Mouse (Mus musculus) left cerebral cortex, postnatal 25 days (tissue): Measurements from ENCODE around the gene Prol1. TPM values are rescaled to one million over a fixed set of nuclear protein-coding genes. Genes with fewer than 3 reads are reported as not detected.
"Not testable (repeated sequence)": the region's sequence is repeated elsewhere in the genome, so short reads cannot be mapped to it uniquely, and the experiment has no call there.

Experiments used
- DNase-seq, 2 experiments: peaks; one replicate each; pipeline ENCODE4 v3.0.0; 2022; ENCODE audit warnings: low spot score in 2 of 2, mixed read lengths in 1 of 2
- intact Hi-C: fragments of 180-260 bp; cut with DNase I; formaldehyde crosslinking; loops from one replicate; pipeline ENCODE4 v1.15.1; 2025
- total RNA-seq, 2 experiments: library from RNA; stranded (reverse); gene quantifications; 2 replicates each; pipeline ENCODE4 v1.2.3; 2021

Prol1 gene
- not detected for total RNA-seq

DNA sequence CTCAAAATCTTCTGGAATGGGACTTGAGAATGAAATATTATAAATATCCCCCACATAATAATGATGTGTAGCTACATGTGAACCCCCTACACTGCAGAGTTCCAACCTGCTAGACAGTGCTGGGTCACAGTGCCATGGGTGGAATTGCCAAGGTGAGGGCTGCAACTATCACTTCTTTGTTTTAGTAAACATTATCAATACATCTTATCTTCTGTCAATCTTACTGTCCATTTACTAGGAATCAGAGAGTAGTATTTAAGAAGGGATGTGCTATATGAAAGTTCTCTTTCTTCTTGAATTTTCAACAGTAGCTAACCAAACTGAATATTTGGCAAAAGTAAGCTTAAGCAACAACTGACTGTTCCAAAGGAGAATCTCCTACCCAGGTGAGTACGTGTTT lies at the start of gene Prol1:
Prol1 (plus strand) TSS at position 301 of the 400 bp plus-strand sequence.
- no peak for DNase-seq
- intact Hi-C loops: no loop called here

DNA sequence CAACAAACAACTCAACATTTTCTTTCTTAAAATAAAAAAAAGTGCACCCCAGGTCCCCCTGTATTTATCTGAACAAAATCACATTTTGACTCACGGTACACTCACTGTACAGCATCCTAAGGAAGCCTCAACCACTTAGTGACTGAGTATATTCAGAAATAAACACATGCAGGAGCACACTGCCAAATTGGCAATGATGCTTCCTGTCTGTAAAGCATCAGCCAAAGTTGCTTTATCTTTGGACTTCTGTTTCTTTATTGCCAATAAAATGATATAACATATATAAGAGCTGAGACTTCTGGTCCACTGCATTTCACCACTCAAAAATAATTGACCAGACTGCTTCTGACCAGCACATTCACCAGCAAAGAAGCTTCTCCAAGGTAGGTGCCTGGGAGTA lies 48.5 kb upstream of the Prol1 start, which contains the start of gene Gm7714:
Gm7714 (plus strand) TSS at position 301 of the 400 bp plus-strand sequence.
- peak in 1 of 2 experiments; percentile 4 for DNase-seq
- intact Hi-C loops: no loop called here

DNA sequence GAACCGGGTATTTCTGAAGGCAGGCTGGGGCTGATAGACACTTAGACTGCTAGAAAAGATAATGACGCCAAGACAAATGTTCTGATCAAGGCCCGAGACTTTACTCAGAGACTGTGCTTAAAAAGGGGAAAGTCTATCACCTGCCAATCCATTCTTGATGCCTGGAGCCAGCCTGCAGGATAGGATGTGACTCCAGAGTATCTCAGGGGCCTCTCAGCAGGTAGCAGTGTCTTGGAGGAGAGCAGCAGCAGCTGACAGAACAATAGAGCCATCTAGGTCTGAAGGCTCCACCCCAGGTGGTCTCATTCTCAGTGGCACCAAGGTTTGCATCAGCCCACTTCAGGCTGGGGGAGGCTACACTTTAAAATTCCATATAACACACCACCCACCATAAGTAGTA lies 5.8 kb upstream of the Prol1 start:
- DNase-seq, intact Hi-C loops: not testable (repeated sequence)

DNA sequence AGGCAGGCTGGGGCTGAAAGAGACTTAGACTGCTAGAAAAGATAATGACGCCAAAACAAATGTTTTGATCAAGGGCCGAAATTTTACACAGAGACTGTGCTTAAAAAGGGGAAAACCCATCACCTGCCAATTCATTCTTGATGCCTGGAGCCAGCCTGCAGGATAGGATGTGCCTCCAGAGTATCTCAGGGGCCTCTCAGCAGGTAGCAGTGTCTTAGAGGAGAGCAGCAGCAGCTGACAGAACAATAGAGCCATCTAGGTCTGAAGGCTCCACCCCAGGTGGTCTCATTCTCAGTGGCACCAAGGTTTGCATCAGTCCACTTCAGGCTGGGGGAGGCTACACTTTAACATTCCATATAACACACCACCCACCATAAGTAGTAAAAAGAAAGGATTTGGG lies 31.4 kb downstream of the Prol1 start:
- intact Hi-C loops, DNase-seq: not testable (repeated sequence)

DNA sequence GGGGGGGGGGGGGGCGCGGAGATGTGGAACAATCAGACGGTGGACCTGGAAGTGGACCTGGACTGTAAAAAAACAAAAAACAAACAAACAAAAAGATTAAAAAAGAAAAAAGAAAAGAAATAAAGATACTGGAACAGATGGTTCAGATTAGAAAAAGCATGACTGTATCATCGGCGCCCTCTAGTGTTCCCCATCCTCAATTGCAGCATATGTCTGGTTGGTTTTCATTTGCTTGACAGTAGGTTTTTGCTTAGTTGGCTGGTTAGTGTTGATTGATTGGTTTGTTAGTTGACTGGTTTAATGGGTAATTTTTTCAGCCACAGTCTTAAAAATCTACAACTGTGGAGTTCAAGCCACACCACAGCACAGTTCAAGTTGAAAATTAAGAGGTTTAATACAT lies 47.7 kb downstream of the Prol1 start:
- intact Hi-C loops: no loop called here

DNA sequence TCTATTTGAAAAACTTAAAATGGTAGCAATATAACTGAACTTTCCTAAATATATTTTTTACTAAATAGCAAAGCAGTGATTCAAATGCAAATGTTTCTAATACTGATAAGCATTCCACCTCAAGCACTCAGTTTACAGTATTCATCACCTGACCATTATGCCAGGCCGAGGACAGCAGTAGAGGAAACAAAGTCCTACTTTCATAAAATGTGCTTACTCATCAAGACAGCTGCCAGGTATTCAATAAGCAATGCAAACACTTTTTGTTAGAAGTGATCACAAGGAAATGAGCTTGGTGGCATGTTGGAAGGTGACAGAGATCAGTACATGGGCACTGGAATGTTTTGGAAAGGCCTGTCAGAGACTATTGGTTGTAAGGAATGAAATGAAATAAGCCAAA lies 49.8 kb downstream of the Prol1 start:
- intact Hi-C loops: no loop called here
- no peak for DNase-seq

More for the DNA sequence above, 47.7 kb downstream of the Prol1 start:
- DNase-seq: peak; percentile 55 to 57

DNA sequence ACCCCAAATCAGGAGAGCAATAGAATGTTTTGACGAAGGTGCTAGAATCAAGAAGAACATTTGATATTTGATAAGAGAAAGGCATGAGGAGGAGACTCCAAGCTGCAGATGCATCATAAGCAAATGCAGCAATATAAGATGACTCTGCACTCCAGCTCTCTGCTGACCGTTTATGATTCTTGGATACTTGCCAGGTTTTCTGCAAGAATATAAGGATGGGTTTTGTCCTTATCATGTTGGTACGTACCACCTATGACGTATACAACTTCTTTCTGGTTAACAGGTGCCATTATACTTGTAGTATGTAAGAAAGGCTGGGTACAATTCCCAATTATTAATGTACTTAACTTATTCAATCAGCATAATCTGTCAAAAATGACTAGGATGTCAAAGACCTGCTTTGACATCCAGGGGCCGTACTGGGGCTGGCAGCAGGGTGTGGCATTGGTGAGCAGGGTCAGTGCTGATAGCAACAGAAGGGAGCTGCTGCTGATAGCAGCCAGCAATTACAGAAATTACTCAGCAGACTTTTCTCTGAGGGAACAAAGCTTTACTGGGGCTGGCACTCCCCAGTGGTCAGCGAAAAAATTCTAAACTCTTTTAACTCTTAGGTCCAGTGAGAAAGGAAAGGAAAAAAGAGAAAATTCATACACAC lies 53.6 kb downstream of the Prol1 start:
- intact Hi-C loops: no loop called here
- no peak for DNase-seq

DNA sequence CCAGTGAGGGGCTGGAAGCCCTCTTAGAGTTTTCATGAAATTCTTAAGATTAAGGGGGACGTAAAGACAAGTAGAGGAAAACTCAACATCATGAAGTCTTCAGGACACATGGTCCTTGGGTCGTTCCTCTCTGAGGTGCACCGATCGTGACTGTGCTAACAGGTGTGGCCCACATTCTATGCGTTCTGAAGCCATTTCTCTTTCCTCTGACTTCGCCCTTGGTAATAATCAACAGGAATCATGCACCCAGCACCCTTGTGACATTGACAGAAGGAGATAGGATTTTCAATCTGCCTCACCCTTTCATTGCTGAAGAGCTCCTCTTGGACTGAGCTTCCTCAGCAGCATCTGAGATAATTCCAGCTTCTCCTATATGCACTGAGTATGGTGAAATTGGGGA lies 55.5 kb downstream of the Prol1 start:
- intact Hi-C loops: no loop called here
- DNase-seq: no peak

DNA sequence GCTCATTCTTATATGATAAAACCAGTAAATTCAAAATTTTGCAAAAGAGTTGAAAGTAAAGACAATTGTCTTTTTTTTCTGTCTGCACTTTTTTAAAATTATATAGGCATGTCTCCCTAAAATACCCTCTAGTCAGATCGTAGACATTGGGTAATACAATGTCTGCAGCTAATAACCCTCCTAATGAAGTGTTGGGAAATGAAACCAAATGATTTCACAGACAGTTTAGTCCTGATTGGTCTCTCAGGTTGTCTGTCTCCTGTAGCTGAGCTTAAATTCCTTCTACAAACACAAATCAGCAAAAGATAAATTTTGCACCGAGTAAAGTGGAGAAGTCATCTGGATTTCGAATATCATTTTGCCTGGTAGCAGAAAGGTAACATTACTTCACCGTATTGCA lies 58.7 kb downstream of the Prol1 start, which contains the start of gene Amtn:
Amtn (plus strand) TSS at position 301 of the 400 bp plus-strand sequence.
- intact Hi-C loops: no loop called here
- no peak for DNase-seq

Other genes with a start within 250 kb of the Prol1 start
- not detected for gene Smr2, start 230.8 kb upstream of the Prol1 start, total RNA-seq
- gene Gm11116, start 205.8 kb upstream of the Prol1 start, total RNA-seq: not detected
- not detected for gene Gm11115, start 163.2 kb upstream of the Prol1 start, total RNA-seq
- gene Gm7714, start 48.4 kb upstream of the Prol1 start, total RNA-seq: not detected
- gene Amtn, start 58.8 kb downstream of the Prol1 start, total RNA-seq: not detected
- not detected for gene Ambn, start 138.7 kb downstream of the Prol1 start, total RNA-seq
- not detected for gene Enam, start 170.7 kb downstream of the Prol1 start, total RNA-seq
- gene Jchain, start 210.6 kb downstream of the Prol1 start, total RNA-seq: under 1 TPM; 0.46 to 0.55 TPM
- gene Utp3, start 237.2 kb downstream of the Prol1 start, total RNA-seq: 10 to 100 TPM; 23.8 to 25.0 TPM
- gene Rufy3, start 247.7 kb downstream of the Prol1 start, total RNA-seq: 100 to 1,000 TPM; 176 to 178 TPM